Mouse (Mus musculus) heart, postnatal 0 days (tissue): ENCODE results near the gene Gm37240.
"Not testable (repeated sequence)": the region's sequence is repeated elsewhere in the genome, so short reads cannot be mapped to it uniquely, and the experiment has no call there.

Experiments
- CTCF ChIP-seq: IDR thresholded peaks from 2 replicates; pipeline ENCODE4 v1.5.1; 2016; ENCODE audit warnings: antibody characterized with exemption, control low read depth, low read depth
- EP300 ChIP-seq: IDR thresholded peaks from 2 replicates; pipeline ENCODE4 v1.6.1; 2016; ENCODE audit warnings: antibody characterized with exemption, low read depth

- TF ChIP-seq EP300, CTCF: not testable (repeated sequence)
These were observed 1231.5 kb downstream of the Gm37240 start for GRCm38 (mm10) chr3:84655785-84656150.
